Mouse (Mus musculus) G1E (cell line): ENCODE results near the gene Gria1.

ENCODE experiments used
- CTCF ChIP-seq: IDR thresholded peaks from 2 replicates; pipeline ENCODE4 v1.5.1; 2012; ENCODE audit warnings: low read depth, low read length, inconsistent platforms, mixed read lengths
- POLR2AphosphoS5 ChIP-seq: IDR thresholded peaks from 2 replicates; pipeline ENCODE4 v1.6.1; 2012; ENCODE audit warnings: low read depth, low read length, inconsistent platforms; ENCODE audit not compliant: insufficient replicate concordance

- TF ChIP-seq CTCF (no peak), POLR2AphosphoS5 (no peak)
These were observed 6.6 kb upstream of the Gria1 start for GRCm38 (mm10) chr11:57004611-57005010.
